Mouse (Mus musculus): ENCODE measurements at regions not wholly inside any gene's neighbourhood (a gene's known extent, or its start where the extent isn't known, plus 50 kb on each side); places are given as distances from the start of the nearest gene placed in this dataset.

GRCm38 (mm10) chr2:46465389-46465788, 1348.2 kb upstream of the Zeb2 start:
- TF ChIP-seq MXI1 (IDR thresholded peaks at IDR 0.05; ENCODE audit: low read depth, low read length): no peak
- 0 out of 2 replicates have a peak, but pooled peaks have one; percentile 31 for TF ChIP-seq MYC (IDR thresholded peaks at IDR 0.05; ENCODE audit: low read depth, low read length)
- peak; percentile 74 for DNase-seq (ENCODE audit: low read depth, low spot score)
- Histone ChIP-seq H3K9ac (ENCODE audit: control insufficient read depth, low read depth, low read length, poor library complexity, severe bottlenecking) (peak overlapping the region; percentile 46), H3K79me2 (ENCODE audit: control insufficient read depth, insufficient read depth, low read length, poor library complexity) (no peaks in the 10 kb centered on the region), H3K27me3 (ENCODE audit: control insufficient read depth in 1 of 2, insufficient read depth in 2 of 2, low read length in 2 of 2) (no peaks in the 10 kb centered on the region), H3K27ac (ENCODE audit: control insufficient read depth, low read depth, low read length) (no peak overlapping the region), H3K4me1 (ENCODE audit: control insufficient read depth in 1 of 2, insufficient read depth in 2 of 2, low read length in 2 of 2) (no peaks in the 10 kb centered on the region; a peak in 1 of 4 replicates), H3K9me3 (replicated peaks; ENCODE audit: insufficient read depth, low read length) (no peaks in the 10 kb centered on the region), H3K4me3 (ENCODE audit: control insufficient read depth in 1 of 2, insufficient read depth in 1 of 2, low read depth in 2 of 2, low read length in 2 of 2) (peak overlapping the region; percentile 51 to 54), H3K36me3 (ENCODE audit: control insufficient read depth in 1 of 2, insufficient read depth in 2 of 2, low read length in 2 of 2) (peaks cover 0 to 5% of the 10 kb centered on the region in 2 experiments; a peak in 2 of 4 replicates)

- no peaks in the 10 kb centered on the region for H3K27me3 ChIP-seq (ENCODE audit: control insufficient read depth in 1 of 2, insufficient read depth in 2 of 2, low read length in 2 of 2)
- no peak for DNase-seq (ENCODE audit: low read depth, low spot score)
- no peaks in the 10 kb centered on the region; a peak in 1 of 4 replicates for H3K4me1 ChIP-seq (ENCODE audit: control insufficient read depth in 1 of 2, insufficient read depth in 2 of 2, low read length in 2 of 2)
- no peak for TF ChIP-seq ETS1 (IDR thresholded peaks at IDR 0.05; ENCODE audit: low read depth, low read length)
- TF ChIP-seq CHD2 (IDR thresholded peaks at IDR 0.05; ENCODE audit: low read length): no peak
- H3K27ac ChIP-seq (ENCODE audit: control insufficient read depth, low read depth, low read length): no peak overlapping the region
- no peaks in the 10 kb centered on the region for H3K79me2 ChIP-seq (ENCODE audit: control insufficient read depth, insufficient read depth, low read length, poor library complexity)
- H3K4me3 ChIP-seq (ENCODE audit: control insufficient read depth in 1 of 2, insufficient read depth in 1 of 2, low read depth in 2 of 2, low read length in 2 of 2): peak overlapping the region in 1 of 2 experiments; percentile 51; a peak in 2 of 4 replicates
- H3K9ac ChIP-seq (ENCODE audit: control insufficient read depth, low read depth, low read length, poor library complexity, severe bottlenecking): peak overlapping the region; percentile 46; the same call in 1 of the 2 replicates
- H3K9me3 ChIP-seq (replicated peaks; ENCODE audit: insufficient read depth, low read length): no peaks in the 10 kb centered on the region
- H3K36me3 ChIP-seq (ENCODE audit: control insufficient read depth in 1 of 2, insufficient read depth in 2 of 2, low read length in 2 of 2): peaks cover 0 to 5% of the 10 kb centered on the region in 2 experiments; a peak in 2 of 4 replicates
These were observed 1347.7 kb upstream of the Zeb2 start for GRCm38 (mm10) chr2:46464913-46465312.

- Histone ChIP-seq H3K27me3 (ENCODE audit: control insufficient read depth in 1 of 2, insufficient read depth in 2 of 2, low read length in 2 of 2) (no peaks in the 10 kb centered on the region), H3K79me2 (ENCODE audit: control insufficient read depth, insufficient read depth, low read length, poor library complexity) (no peaks in the 10 kb centered on the region), H3K4me3 (ENCODE audit: control insufficient read depth in 1 of 2, insufficient read depth in 1 of 2, low read depth in 2 of 2, low read length in 2 of 2) (no peak overlapping the region), H3K9me3 (replicated peaks; ENCODE audit: insufficient read depth, low read length) (no peaks in the 10 kb centered on the region), H3K36me3 (ENCODE audit: control insufficient read depth in 1 of 2, insufficient read depth in 2 of 2, low read length in 2 of 2) (peaks cover 0 to 5% of the 10 kb centered on the region in 2 experiments; a peak in 2 of 4 replicates), H3K27ac (ENCODE audit: control insufficient read depth, low read depth, low read length) (no peak overlapping the region), H3K9ac (ENCODE audit: control insufficient read depth, low read depth, low read length, poor library complexity, severe bottlenecking) (no peak overlapping the region), H3K4me1 (ENCODE audit: control insufficient read depth in 1 of 2, insufficient read depth in 2 of 2, low read length in 2 of 2) (no peaks in the 10 kb centered on the region; a peak in 1 of 4 replicates)
- no peak for TF ChIP-seq ETS1 (IDR thresholded peaks at IDR 0.05; ENCODE audit: low read depth, low read length)
- no peak for TF ChIP-seq E2F4 (IDR thresholded peaks at IDR 0.05; ENCODE audit: borderline replicate concordance, low read depth, low read length)
- no peak for TF ChIP-seq CTCF (IDR thresholded peaks at IDR 0.05 in 2 of 3, conservative IDR thresholded peaks at IDR 0.05 in 1 of 3; ENCODE audit: control insufficient read depth in 1 of 3, insufficient read depth in 1 of 3, low read depth in 2 of 3, low read length in 3 of 3, poor library complexity in 1 of 3, severe bottlenecking in 1 of 3)
- TF ChIP-seq MAFK (IDR thresholded peaks at IDR 0.05; ENCODE audit: borderline replicate concordance, low read depth, low read length): no peak
- no peak for TF ChIP-seq MYB (IDR thresholded peaks at IDR 0.05; ENCODE audit: low read depth, low read length)
- no peak for DNase-seq (ENCODE audit: low read depth, low spot score)
These were observed 1345.5 kb upstream of the Zeb2 start for GRCm38 (mm10) chr2:46462670-46463069.

GRCm38 (mm10) chr2:46450698-46451097, 1333.5 kb upstream of the Zeb2 start:
- Histone ChIP-seq H3K9me3 (replicated peaks; ENCODE audit: insufficient read depth, low read length) (no peaks in the 10 kb centered on the region), H3K27ac (ENCODE audit: control insufficient read depth, low read depth, low read length) (no peak overlapping the region), H3K36me3 (ENCODE audit: control insufficient read depth in 1 of 2, insufficient read depth in 2 of 2, low read length in 2 of 2) (no peaks in the 10 kb centered on the region), H3K27me3 (ENCODE audit: control insufficient read depth in 1 of 2, insufficient read depth in 2 of 2, low read length in 2 of 2) (no peaks in the 10 kb centered on the region), H3K9ac (ENCODE audit: control insufficient read depth, low read depth, low read length, poor library complexity, severe bottlenecking) (no peak overlapping the region), H3K4me3 (ENCODE audit: control insufficient read depth in 1 of 2, insufficient read depth in 1 of 2, low read depth in 2 of 2, low read length in 2 of 2) (no peak overlapping the region), H3K79me2 (ENCODE audit: control insufficient read depth, insufficient read depth, low read length, poor library complexity) (no peaks in the 10 kb centered on the region), H3K4me1 (ENCODE audit: control insufficient read depth in 1 of 2, insufficient read depth in 2 of 2, low read length in 2 of 2) (no peaks in the 10 kb centered on the region)
- no peak for DNase-seq (ENCODE audit: low read depth, low spot score)
- TF ChIP-seq MAX (IDR thresholded peaks at IDR 0.05; ENCODE audit: low read length) (no peak), TAL1 (IDR thresholded peaks at IDR 0.05; ENCODE audit: low read length) (no peak), CHD1 (IDR thresholded peaks at IDR 0.05; ENCODE audit: low read depth, low read length) (no peak), SIN3A (IDR thresholded peaks at IDR 0.05; ENCODE audit: low read length) (no peak), CHD2 (IDR thresholded peaks at IDR 0.05; ENCODE audit: low read length) (no peak)
